Mouse (Mus musculus) neural tube, embryonic 10.5 days (tissue): ENCODE results near the gene Tmem40.

Experiments
- DNase-seq: peaks from one replicate; pipeline ENCODE4 v3.0.0-alpha.2; 2017; ENCODE audit warnings: low spot score; ENCODE audit errors: extremely low spot score

Tmem40 gene

DNA sequence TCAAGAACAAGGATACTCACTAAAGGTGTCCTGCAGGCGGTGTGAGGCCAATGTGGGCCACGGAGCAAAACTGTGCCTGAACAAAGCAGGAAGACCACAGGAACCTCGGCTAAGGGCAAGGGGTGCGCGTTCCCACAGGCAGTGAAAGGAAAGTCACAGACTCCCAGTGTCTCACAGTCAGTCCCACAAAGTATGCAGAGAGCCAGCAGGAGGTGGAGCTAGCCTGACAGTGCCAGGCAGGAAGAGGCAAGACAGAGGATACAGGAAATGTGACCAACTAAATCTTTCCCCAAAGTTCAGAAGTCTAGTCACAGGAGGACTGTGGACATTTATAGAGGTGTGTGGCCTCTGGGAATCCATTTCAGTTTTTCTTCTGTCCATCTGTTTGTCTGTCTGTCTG, 59.3 kb downstream of the Tmem40 start:
- DNase-seq = no peak

DNA sequence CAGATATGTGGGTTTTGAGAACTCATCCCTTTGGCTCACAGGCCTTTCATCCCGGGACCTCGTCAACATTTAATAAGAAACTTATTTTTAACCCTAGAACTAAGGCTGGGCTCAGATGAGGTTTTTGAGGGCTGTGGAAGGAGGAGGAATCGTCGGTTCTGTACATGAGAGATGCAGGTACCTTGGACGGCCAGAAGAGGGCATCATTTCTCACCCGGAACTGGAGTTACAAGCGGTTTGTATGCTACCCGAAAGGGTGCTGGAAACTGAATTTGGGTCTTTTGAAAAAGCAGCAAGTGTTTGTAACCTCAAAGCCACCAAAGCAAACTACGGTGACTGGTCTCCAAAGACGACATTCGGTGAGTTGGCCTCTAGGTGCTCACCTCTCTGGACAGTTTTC, 60.9 kb downstream of the Tmem40 start:
- peak; percentile 22 for DNase-seq

DNA sequence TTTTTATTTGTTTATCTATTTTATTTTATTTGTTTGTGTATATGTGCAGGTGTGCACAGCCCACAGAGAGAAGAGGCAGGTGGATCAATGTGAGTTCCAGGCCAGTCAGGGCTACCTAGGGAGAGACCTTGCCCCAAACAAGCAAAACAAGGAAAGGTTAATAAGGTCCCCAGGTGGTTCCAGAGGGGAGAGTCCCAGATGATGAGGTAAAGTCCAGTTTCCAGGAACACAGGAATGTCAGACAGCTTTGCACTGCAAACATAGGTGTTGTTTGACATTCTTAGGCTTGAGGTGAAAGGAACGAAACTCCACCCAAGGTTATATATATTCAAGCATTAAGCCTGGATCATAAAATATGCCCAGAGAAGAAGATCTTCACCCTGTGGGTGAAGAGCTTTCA, 61.4 kb downstream of the Tmem40 start:
- no peak for DNase-seq

DNA sequence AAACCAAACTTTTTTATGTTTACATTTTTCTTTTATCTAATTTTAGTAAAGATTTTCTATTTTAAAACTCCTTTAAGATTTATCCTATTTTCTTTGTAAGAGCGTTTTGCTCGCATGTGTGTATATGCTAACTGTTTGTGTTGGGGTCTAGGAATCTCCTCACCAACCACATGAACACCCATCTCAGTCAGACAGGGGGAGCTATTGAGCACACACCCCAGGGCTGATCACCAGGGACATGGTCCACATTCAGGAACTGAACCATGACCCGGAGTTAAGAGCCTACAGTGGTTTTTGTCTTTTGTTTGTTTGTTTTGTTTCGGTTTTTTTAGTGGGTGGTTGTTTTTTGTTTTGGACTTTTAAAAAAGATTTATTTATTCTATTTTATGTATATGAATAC, 63.5 kb downstream of the Tmem40 start:
- DNase-seq = no peak

DNA sequence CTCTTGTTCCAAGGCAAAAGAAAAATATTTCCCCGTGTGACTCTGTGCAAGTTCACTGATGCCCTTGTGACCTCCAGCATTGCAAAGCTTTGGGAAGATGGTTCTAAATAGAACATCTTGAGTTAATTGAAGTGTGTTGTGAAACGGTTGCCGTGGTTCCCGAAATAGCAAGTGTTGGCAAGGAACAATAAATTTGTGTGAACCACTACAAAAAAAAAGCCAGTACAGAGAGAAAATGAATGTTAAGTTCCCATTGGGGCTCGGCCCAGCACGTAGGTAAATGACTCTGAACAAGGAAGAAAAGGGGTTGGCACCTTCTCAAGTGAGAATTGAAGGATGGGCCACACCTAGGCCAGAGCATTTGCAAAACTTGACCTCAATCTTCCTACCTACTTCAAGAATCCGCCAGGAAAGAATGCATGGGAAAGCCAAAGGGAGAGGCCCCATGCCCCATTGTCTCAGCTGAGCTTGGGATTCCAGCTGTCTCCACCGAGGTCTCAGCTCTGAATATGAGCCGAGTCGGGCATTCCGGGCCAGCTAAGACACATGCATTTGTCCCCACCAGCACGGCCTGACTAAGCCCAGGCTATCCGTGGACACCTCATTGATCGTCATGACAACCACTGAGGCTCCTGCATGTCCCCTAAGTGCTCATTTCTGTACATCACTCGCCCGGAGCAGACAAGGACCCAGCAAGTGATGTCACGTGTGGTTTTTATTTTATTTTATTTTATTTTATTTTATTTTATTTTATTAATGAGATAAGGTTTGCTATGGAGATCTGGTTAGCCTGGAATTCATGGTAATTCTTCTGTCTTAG, 64.3 kb downstream of the Tmem40 start:
- DNase-seq = peak; percentile 19

DNA sequence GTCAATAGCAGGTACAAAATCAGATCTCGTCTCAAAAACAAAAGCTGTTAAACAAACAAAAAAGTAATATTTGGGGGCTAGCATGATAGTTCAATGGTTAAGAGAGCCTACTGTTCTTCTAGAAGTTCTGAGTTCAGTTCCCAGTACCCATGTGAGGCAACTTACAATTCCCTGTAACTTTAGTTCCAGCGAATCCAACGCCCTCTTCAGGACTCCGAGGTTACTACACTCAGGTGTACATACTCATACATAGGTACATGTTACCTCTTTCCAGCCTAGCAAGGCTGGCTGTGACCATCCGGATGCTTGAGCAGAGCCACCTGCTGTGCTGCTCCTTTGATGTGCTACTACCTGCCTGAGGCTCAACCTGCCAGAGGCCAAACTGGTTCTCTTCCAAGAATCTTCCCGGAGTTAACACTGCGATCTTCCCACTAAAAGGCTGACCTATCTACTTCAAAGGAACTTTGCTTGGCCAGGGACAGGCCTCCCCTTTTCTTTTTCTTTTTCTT, 65.4 kb downstream of the Tmem40 start:
- DNase-seq = no peak

DNA sequence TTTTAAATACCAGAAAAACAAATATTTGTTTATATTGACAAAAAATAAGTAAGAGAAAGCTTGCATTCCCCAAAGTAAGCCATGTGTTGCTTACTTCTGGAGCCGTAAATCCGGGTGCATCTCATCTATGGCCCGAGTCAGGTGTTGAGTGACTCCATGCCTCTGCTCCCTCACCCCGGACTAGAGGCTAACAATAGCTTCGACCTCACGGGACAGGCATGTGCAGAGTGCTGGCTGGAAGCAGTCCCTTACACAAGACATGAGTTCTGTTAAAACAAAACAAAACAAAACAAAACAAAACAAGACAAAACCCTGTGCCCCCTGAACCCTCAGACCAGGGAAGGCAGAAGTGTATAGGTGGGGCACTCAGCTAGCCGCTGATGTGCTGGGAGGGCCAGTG, 67.1 kb downstream of the Tmem40 start:
- DNase-seq = no peak

DNA sequence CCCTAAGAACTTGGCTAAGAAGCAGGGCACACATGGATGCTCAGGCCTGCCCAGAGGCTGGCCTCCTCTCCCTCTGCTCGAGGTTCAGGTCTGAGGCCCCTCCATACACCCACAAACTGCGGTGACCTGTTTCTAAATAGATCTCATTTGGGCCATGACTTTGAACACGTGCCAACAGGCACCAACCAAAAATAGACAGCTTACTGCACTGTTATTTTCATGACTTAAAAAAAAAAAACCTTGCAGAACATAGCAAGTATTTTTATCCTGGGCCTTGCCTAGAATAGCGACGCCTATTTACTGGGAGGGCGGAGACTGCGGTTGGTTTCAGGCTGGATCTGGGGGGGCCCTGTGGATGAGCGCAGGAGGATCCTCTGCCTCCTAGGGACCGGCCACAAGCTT, 67.8 kb downstream of the Tmem40 start:
- no peak for DNase-seq

DNA sequence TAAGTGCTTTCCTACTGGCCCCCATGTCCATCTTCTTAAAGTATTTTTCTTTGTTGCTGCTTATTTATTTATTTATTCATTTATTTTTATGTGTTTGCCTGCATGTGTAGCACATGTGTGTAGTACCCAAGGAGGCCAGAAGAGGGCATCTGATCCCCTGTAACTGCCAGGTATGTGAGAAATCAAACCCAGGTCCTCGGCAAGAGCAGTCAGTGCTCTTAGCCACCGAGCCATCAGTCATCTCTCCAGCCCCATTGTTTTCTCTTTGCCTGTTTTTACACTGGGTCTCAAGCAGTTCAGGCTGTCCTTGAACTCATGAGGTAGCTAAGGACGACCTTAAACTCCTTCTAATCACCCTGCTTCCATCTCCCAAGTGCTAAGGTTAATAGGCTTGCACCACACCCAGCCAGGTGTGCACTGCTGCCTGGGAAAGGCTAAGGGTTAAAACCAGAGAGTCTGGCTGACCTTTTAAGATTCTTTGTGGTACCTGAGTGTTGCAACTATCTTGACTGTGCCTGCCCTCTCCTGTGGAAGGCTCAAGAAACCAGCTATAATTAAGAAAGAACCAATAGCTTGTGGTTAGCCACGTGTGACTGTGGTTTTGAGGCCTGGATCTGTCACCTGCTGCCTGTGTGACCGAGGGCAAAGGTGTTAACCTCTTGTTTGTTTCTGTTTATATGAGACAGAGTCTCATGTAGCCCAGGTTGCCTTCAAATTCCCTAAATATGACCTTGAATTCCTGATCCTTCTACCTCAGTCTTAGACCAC, 69.1 kb downstream of the Tmem40 start:
- DNase-seq = no peak

DNA sequence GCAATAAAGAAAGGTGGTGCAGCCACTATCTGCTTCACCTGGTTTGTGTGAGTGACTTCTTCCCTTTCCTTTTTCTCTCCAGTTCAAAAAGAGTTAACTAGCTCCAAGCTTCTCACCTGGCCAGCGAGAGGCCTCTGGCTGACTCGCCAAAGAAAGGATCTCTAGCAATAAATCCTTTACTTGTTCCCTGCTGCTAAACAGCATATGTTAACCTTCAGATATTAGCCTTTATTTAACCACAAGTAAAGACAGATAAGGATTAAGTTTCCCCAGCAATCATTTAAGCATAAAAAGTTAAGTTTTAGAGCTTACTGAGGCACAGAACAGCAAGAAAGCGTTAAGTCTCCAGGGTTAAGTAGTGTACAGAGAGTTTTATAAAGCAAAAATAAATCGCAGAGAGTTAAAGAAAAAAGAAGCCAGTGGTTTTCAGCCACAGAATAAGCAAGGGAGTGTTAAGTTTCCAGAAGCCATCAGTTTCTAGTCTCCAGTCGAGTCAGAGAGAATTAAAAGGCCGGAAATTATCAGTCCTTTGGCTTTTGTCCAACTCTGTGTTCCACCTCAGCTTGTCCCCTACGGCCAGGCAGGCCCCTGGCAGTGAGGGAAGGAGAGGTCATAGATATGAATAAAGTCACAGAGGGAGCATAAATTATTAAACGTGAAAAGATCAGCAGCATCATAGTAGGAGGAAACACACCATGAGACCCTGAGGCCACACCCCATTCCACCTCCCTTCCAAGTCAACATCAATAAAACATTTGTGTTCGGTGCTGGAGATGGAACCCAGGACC, 69.9 kb downstream of the Tmem40 start:
- DNase-seq = no peak

DNA sequence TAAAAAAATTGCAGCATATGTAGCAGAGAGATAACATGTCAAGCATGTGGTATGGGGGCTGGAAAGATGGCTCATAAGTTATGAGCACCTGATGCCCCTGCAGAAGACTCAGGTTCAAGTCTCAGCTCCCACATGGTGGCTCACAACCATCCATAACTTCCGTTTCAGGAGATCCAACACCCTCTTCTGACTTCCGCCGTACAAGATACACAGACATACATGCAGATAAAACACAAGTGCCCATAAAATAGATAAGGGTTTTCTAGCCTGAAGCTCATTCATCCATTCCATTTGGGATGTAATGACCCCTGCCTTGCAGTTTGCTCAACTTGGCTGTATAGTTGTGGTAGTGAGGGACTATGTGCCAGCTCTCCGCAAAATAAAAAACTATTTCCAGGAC, 72.1 kb downstream of the Tmem40 start:
- no peak for DNase-seq

DNA sequence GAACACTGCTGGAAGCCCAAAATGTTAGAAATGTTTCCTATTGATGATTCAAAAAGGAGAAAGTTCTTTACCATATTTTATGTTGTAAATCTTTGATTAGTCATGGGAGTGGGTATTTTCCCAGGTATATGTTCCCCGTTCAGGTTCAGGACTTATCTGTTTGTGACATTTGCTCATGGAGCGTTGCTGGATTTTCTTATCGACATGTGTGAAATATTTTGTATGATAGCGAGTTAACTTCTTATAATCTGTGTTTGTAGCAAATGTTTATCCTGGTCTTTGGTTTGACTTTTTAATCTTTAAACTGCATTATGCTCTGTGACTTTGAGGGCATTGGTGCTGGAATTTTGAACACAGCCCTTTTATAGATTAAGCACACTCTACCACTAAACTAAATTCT, 73.6 kb downstream of the Tmem40 start:
- DNase-seq = no peak

DNA sequence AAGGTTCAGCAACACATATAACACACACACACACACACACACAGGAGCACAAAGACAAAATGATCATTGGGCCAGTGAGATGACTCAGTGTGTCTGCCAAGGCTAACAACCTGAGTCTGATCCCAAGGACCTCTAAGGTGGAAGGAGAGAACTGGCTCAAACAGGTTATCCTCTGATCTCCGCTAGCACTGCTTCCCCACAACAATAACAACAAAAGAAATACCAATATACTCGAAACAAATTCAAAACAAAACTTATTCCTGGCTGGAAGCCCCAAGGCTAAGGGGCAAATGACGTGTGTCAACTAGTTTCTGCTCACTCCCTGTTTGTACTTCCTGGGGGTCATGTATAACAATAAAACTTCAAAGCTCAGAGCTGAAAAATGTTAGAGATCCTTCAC, 74.5 kb downstream of the Tmem40 start:
- no peak for DNase-seq

DNA sequence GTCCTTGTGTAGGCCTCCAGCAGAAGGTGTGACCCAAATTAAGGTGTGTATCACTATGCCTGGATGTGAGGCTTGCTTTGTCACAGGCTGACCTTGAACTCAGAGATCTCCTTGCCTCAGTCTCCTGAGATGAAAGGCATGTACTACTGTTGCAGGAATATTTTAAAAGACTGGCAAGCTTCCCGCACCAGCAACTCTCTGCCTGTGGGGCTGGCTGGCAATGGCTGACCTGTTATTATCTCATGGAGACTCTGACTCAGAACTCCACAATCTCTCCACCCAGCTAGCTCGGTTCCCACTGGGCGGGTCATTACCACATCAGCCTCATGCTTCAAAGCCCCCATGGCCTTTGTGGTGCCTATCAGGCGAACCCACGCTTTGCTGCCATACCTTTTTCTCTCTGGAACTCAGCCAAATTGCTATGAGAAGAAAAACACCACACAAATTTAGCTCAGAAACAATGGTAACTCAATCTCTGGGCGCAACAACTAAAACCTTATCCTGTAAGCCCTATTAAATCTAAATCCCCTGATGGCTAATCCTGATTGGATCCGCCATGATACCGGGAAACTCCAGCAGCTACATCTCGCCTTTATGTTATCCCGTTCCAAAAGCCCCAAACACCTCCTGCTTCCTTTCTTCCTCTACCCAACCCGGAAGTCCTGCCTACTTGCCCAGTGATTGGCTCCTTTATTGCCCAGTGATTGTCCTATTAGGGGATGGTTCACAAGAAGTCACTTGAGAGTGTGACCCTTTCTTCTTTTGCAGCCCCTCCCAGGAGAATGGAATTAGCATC, 77.2 kb downstream of the Tmem40 start:
- no peak for DNase-seq

DNA sequence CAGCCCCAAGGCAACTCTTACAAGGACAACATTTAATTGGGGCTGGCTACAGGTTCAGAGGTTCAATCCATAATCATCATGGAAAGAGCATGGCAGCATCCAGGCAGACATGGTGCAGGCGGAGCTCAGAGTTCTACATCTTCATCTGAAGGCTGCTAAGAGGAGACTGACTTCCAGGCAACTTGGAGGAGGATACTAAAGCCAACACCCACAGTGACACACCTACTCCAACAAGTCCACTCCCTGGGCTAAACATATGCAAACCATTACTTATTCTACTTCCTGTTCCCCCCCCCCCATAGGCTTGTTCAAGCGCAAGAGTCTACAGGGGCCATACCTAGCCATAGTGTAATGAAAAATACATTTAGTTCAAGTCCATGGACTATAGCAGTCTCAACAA, 77.9 kb downstream of the Tmem40 start:
- DNase-seq = no peak

DNA sequence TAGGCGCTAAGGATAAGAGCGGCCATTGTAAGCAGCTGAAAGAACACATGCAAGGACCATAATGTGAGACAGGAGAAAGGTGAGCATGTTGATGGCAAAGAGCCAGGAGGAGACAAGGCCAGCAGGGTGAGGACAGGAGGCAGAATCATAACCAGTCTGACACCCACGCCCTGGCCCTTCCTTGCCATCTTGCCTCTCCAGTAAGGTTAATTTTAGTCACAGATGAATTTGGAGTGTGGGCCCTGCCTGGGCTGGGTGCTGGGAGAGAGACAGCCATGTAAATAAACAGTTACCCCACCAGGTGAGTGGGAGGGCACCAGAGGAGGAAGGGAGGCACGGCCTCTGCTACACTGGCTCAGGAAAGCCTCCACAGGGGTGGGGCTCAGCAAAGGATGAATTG, 81.1 kb downstream of the Tmem40 start:
- no peak for DNase-seq
